ENCODE assay signal across 16 mouse cellular contexts in the genomic region with DNA sequence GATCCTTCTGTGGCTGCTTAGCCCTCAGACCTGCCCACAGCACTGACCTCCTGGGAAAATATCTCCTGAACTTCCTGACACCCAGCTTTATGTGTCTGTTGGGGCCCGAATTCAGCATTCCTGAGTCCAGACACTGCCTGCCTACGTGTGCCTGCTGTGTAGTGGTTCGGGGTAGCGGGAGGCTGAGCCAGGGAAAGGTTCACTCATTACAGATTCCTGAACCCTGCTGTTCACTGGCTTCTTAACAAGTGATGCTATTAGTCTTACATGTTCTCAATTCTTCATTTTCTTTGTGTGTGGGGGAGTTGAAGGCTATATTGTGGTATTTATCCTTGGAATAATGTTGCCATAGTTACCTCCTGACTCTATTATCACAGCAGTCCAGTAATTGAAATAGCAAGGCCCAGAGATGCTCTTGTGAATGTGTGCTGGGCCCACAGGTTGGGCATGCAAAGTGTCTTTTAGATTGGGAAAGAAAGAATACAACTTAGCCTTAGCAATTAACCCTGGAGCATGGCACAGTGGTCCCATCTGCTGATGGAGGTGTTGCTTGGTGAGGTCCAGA.
"Had no signal": no experiment of that assay in that cellular context is flagged by ENCODE, and none has a peak within 500 bp of the region (broad histone marks: within the 10 kb centered on the region; RNA-seq: fewer than 3 reads in every experiment).

No protein-coding gene starts in this region.

- H3K4me1 ChIP-seq: limb, embryonic 15.5 days; liver, embryonic 13.5 days; lung, embryonic 15.5 days; megakaryocyte, embryonic 14.5 days had no signal

- H3K4me2 ChIP-seq: limb, embryonic 15.5 days; liver, embryonic 13.5 days; lung, embryonic 15.5 days; neural tube, embryonic 15.5 days had no signal

- H3K9ac ChIP-seq: limb, embryonic 15.5 days; liver, embryonic 13.5 days; liver, postnatal 0 days; lung, embryonic 15.5 days; neural tube, embryonic 15.5 days had no signal

- H3K36me3 ChIP-seq: limb, embryonic 15.5 days; liver, embryonic 13.5 days; lung, embryonic 15.5 days; neural tube, embryonic 15.5 days had no signal

- H3K4me3 ChIP-seq: left cerebral cortex, adult 2 months; limb, embryonic 15.5 days; liver, embryonic 13.5 days; lung, embryonic 15.5 days; megakaryocyte, embryonic 14.5 days; myocyte; neural tube, embryonic 15.5 days had no signal

- H3K9me3 ChIP-seq: limb, embryonic 15.5 days; liver, embryonic 13.5 days; lung, embryonic 15.5 days; megakaryocyte, embryonic 14.5 days; neural tube, embryonic 15.5 days had no signal

- ATAC-seq: liver, postnatal 0 days had no signal

- H3K27ac ChIP-seq: left cerebral cortex, adult 2 months; limb, embryonic 15.5 days; liver, embryonic 13.5 days; lung, embryonic 15.5 days; macrophage; neural tube, embryonic 15.5 days; stomach, postnatal 0 days had no signal

- DNase-seq: kidney, postnatal 10 days; kidney, postnatal 4 days; liver, embryonic 13.5 days; liver, postnatal 0 days; lung, postnatal 14 days; right cerebral cortex, adult 18-20 months; right cerebral cortex, postnatal 25 days; thymus, postnatal 4 days had no signal

- H3K27me3 ChIP-seq: limb, embryonic 15.5 days; liver, embryonic 13.5 days; lung, embryonic 15.5 days; megakaryocyte, embryonic 14.5 days; neural tube, embryonic 15.5 days had no signal
